In the genomic region with DNA sequence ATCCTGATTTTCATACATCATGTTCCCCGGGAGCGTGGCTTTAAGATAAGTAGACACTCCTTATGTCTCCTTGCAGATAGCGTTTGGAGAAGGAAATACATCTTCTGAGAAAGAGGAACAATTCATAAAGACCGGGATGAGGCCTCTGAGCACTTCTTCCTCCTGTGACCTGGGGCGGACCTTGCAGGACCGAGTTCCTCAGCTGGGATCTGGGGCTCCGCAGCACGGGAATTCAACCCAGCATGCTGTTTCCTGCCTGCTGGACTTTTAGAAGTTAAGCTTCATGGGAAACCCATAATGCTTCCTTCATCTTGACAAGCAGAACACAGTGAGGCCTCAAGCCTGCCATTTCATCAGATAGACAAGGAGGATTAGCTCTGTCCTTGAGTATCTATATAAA, we compare ENCODE assay signal across 20 mouse cellular contexts.
A peak's percentile ranks its signal among the peaks of the same experiment; 100 is the strongest.
DNase-seq lines count a peak whose midpoint lies in the region; ATAC-seq and TF ChIP-seq lines count a peak whose summit lies in the region.
"Had no signal": no experiment of that assay in that cellular context is flagged by ENCODE, and none has a peak within 500 bp of the region (broad histone marks: within the 10 kb centered on the region; RNA-seq: fewer than 3 reads in every experiment).

No protein-coding gene starts in this region.

- no peak overlapping the region for H3K4me3 ChIP-seq in heart, embryonic 10.5 days
- no peak overlapping the region for H3K4me3 ChIP-seq in hindbrain, embryonic 13.5 days
- no peak overlapping the region for H3K4me3 ChIP-seq in hindbrain, postnatal 0 days (ENCODE audit: low read length)
- H3K4me3 ChIP-seq: embryonic facial prominence, embryonic 13.5 days; embryonic facial prominence, embryonic 15.5 days; erythroblast, embryonic 14.5 days; forebrain, embryonic 10.5 days; forebrain, embryonic 12.5 days had no signal

- no peak for ATAC-seq in hindbrain, embryonic 13.5 days (ENCODE audit: low FRiP score)
- ATAC-seq in hindbrain, postnatal 0 days, result no peak
- ATAC-seq: forebrain, embryonic 16.5 days had no signal

- no peaks in the 10 kb centered on the region for H3K4me1 ChIP-seq in heart, embryonic 10.5 days
- peaks cover 25% of the 10 kb centered on the region for H3K4me1 ChIP-seq in hindbrain, embryonic 13.5 days (replicated peaks)
- no peaks in the 10 kb centered on the region for H3K4me1 ChIP-seq in hindbrain, postnatal 0 days (ENCODE audit: insufficient read depth, low read length)
- H3K4me1 ChIP-seq: embryonic facial prominence, embryonic 13.5 days; embryonic facial prominence, embryonic 15.5 days had no signal

- H3K9me3 ChIP-seq in heart, embryonic 10.5 days, result no peaks in the 10 kb centered on the region
- no peaks in the 10 kb centered on the region for H3K9me3 ChIP-seq in hindbrain, embryonic 13.5 days
- H3K9me3 ChIP-seq in hindbrain, postnatal 0 days (ENCODE audit: low read length), result no peaks in the 10 kb centered on the region
- H3K9me3 ChIP-seq: embryonic facial prominence, embryonic 13.5 days; embryonic facial prominence, embryonic 15.5 days; forebrain, embryonic 10.5 days; forebrain, embryonic 12.5 days had no signal

- WGBS in heart, embryonic 10.5 days, result 69% methylated on average over 8 of the region's 8 CpGs
- WGBS in hindbrain, embryonic 13.5 days, result 72% methylated on average over 8 of the region's 8 CpGs
- WGBS in hindbrain, postnatal 0 days, result 79% methylated on average over 8 of the region's 8 CpGs

- H3K27me3 ChIP-seq in heart, embryonic 10.5 days (ENCODE audit: insufficient read depth, poor library complexity, severe bottlenecking), result peaks cover 80% of the 10 kb centered on the region
- peaks cover 7% of the 10 kb centered on the region; the same call in 1 of the 2 replicates for H3K27me3 ChIP-seq in hindbrain, embryonic 13.5 days
- no peaks in the 10 kb centered on the region for H3K27me3 ChIP-seq in hindbrain, postnatal 0 days (ENCODE audit: insufficient read depth, low read length)
- H3K27me3 ChIP-seq: embryonic facial prominence, embryonic 13.5 days; embryonic facial prominence, embryonic 15.5 days; forebrain, embryonic 12.5 days had no signal

- H3K36me3 ChIP-seq in heart, embryonic 10.5 days, result no peaks in the 10 kb centered on the region
- no peaks in the 10 kb centered on the region for H3K36me3 ChIP-seq in hindbrain, embryonic 13.5 days
- H3K36me3 ChIP-seq in hindbrain, postnatal 0 days (ENCODE audit: insufficient read depth, low read length), result no peaks in the 10 kb centered on the region
- H3K36me3 ChIP-seq: embryonic facial prominence, embryonic 13.5 days; embryonic facial prominence, embryonic 15.5 days; forebrain, embryonic 10.5 days; forebrain, embryonic 12.5 days had no signal

- TF ChIP-seq CTCF in hindbrain, postnatal 0 days (IDR thresholded peaks at IDR 0.05; ENCODE audit: low read depth), result no peak

- DNase-seq in heart, embryonic 10.5 days (ENCODE audit: low spot score), result peak; percentile 71
- DNase-seq in heart, postnatal 14 days, result no peak
- DNase-seq in hindbrain, postnatal 0 days (ENCODE audit: low spot score), result no peak
- DNase-seq: adrenal gland, adult 2 months; adrenal gland, postnatal 10 days; adrenal gland, postnatal 25 days; cerebellum, adult 11 months; cerebellum, adult 18-20 months; cerebellum, adult 8-10 months; cerebellum, adult 9-11 months; cerebellum, postnatal 14 days; cerebellum, postnatal 36 days; embryo, embryonic 11 days had no signal

- H3K27ac ChIP-seq in heart, embryonic 10.5 days, result no peak overlapping the region
- H3K27ac ChIP-seq in hindbrain, embryonic 13.5 days, result peak overlapping the region; percentile 73; the same call in 1 of the 2 replicates
- no peak overlapping the region for H3K27ac ChIP-seq in hindbrain, postnatal 0 days
- H3K27ac ChIP-seq: embryonic facial prominence, embryonic 13.5 days; embryonic facial prominence, embryonic 15.5 days; forebrain, embryonic 10.5 days had no signal

- H3K9ac ChIP-seq in hindbrain, embryonic 13.5 days, result no peak overlapping the region
- no peak overlapping the region for H3K9ac ChIP-seq in hindbrain, postnatal 0 days (replicated peaks; ENCODE audit: low read length)
- H3K9ac ChIP-seq: embryonic facial prominence, embryonic 13.5 days; embryonic facial prominence, embryonic 15.5 days; forebrain, embryonic 12.5 days had no signal

- intact Hi-C loops in heart, postnatal 14 days (cut with DNase I), result no loop called here

- H3K4me2 ChIP-seq in hindbrain, embryonic 13.5 days, result no peak overlapping the region
- no peak overlapping the region for H3K4me2 ChIP-seq in hindbrain, postnatal 0 days (ENCODE audit: low read depth, low read length)
- H3K4me2 ChIP-seq: embryonic facial prominence, embryonic 13.5 days; embryonic facial prominence, embryonic 15.5 days; forebrain, embryonic 12.5 days had no signal
